Mouse (Mus musculus): ENCODE data around the gene Pik3cd. TPM values are rescaled to one million over a fixed set of nuclear protein-coding genes. Genes with fewer than 3 reads are reported as not detected.
A peak's percentile ranks its signal among the peaks of the same experiment; 100 is the strongest.
"Not testable (repeated sequence)": the region's sequence is repeated elsewhere in the genome, so short reads cannot be mapped to it uniquely, and the experiment has no call there.

Pik3cd gene
- polyA plus RNA-seq, 1 experiment from 2014 or later: 3.8 TPM

DNA sequence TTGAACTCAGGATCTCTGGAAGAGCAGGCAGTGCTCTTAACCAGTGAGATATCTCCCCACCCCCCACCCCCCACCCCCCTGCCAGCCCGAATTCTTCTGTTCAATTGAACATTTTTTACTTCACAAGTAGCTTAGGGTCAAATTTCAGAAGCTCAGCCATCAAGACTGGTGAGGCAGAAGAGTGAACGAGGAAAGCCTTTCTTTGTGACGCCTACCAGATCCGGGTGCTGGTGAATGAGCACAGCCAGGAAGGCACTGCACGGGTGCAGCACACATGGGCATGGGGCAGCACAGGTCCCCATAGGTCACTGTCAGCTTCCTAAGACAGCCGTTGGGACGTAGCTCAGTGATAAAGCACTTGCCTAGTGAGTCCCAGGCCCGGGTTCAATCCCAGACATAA, 82.4 kb downstream of the Pik3cd start:
- no peak overlapping the region for H3K4me2 ChIP-seq
- H3K27ac ChIP-seq: no peak overlapping the region
- peaks cover 4% of the 10 kb centered on the region; the same call in 1 of the 2 replicates for H3K4me1 ChIP-seq (replicated peaks)
- peaks cover 19% of the 10 kb centered on the region for H3K36me3 ChIP-seq
- no peak for ATAC-seq (ENCODE audit: insufficient number of reproducible peaks, insufficient read depth, low FRiP score, low TSS enrichment, low read depth)
- no peak overlapping the region for H3K9ac ChIP-seq (replicated peaks)
- 33% methylated on average over 8 of the region's 8 CpGs for WGBS
- no peak overlapping the region for H3K4me3 ChIP-seq (replicated peaks)
- no peaks in the 10 kb centered on the region for H3K27me3 ChIP-seq
- H3K9me3 ChIP-seq: peaks cover 1% of the 10 kb centered on the region

- not testable (repeated sequence) for H3K27ac ChIP-seq; H3K27me3 ChIP-seq; H3K9ac ChIP-seq (replicated peaks); H3K4me2 ChIP-seq; H3K9me3 ChIP-seq; ATAC-seq (ENCODE audit: insufficient number of reproducible peaks, insufficient read depth, low FRiP score, low TSS enrichment, low read depth); H3K4me3 ChIP-seq (replicated peaks); H3K4me1 ChIP-seq (replicated peaks)
- WGBS: 69% methylated on average over 3 of the region's 3 CpGs
- peaks cover 19% of the 10 kb centered on the region for H3K36me3 ChIP-seq
These were observed 85.4 kb downstream of the Pik3cd start for GRCm38 (mm10) chr4:149616999-149617398.

DNA sequence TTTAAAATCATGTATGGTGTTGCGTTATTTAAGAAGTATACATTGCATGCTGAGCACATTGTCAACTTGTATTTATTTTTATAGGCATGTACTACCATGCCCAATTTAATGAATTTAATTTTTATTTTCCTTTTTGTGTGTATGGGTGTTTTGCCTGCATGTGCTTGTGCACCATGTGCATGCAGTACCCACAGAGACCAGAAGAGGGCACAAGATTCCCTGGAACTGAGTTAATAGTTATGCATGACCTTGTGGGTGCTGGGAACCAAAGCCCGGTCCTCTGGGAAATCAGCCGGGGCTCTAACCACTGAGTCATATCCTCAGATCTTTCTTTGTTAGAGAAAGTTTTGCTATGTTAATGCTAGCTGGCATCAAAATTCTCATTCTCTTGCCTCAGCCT, 87.5 kb downstream of the Pik3cd start:
- no peak overlapping the region for H3K9ac ChIP-seq (replicated peaks)
- no peaks in the 10 kb centered on the region for H3K27me3 ChIP-seq
- no peak overlapping the region for H3K27ac ChIP-seq
- H3K4me1 ChIP-seq (replicated peaks): peaks cover 5% of the 10 kb centered on the region; the same call in 1 of the 2 replicates
- over 99% methylated on average over 3 of the region's 3 CpGs for WGBS
- H3K4me2 ChIP-seq: no peak overlapping the region
- peaks cover 19% of the 10 kb centered on the region for H3K36me3 ChIP-seq
- ATAC-seq (ENCODE audit: insufficient number of reproducible peaks, insufficient read depth, low FRiP score, low TSS enrichment, low read depth): no peak
- no peak overlapping the region for H3K4me3 ChIP-seq (replicated peaks)
- H3K9me3 ChIP-seq: peaks cover 4% of the 10 kb centered on the region

GRCm38 (mm10) chr4:149613497-149613896, 88.9 kb downstream of the Pik3cd start:
- not testable (repeated sequence) for H3K9ac ChIP-seq (replicated peaks); H3K27me3 ChIP-seq; H3K27ac ChIP-seq; H3K4me3 ChIP-seq (replicated peaks); H3K4me2 ChIP-seq; H3K9me3 ChIP-seq
- Histone ChIP-seq H3K4me1 (replicated peaks) (peaks cover 16% of the 10 kb centered on the region), H3K36me3 (peaks cover 19% of the 10 kb centered on the region)
- WGBS: 77% methylated on average over 6 of the region's 6 CpGs
- ATAC-seq (ENCODE audit: insufficient number of reproducible peaks, insufficient read depth, low FRiP score, low TSS enrichment, low read depth): 0 out of 2 replicates have a peak, but pooled peaks have one; percentile 26

GRCm38 (mm10) chr4:149611376-149612044, 90.9 kb downstream of the Pik3cd start:
- Histone ChIP-seq H3K4me1 (replicated peaks) (peaks cover 36% of the 10 kb centered on the region), H3K4me3 (replicated peaks) (no peak overlapping the region), H3K9ac (replicated peaks) (no peak overlapping the region), H3K27me3 (no peaks in the 10 kb centered on the region; the same call in 1 of the 2 replicates), H3K4me2 (no peak overlapping the region), H3K27ac (no peak overlapping the region), H3K36me3 (peaks cover 18% of the 10 kb centered on the region), H3K9me3 (peaks cover 4% of the 10 kb centered on the region)
- no peak for ATAC-seq (ENCODE audit: insufficient number of reproducible peaks, insufficient read depth, low FRiP score, low TSS enrichment, low read depth)
- 50% methylated on average over 10 of the region's 10 CpGs for WGBS

DNA sequence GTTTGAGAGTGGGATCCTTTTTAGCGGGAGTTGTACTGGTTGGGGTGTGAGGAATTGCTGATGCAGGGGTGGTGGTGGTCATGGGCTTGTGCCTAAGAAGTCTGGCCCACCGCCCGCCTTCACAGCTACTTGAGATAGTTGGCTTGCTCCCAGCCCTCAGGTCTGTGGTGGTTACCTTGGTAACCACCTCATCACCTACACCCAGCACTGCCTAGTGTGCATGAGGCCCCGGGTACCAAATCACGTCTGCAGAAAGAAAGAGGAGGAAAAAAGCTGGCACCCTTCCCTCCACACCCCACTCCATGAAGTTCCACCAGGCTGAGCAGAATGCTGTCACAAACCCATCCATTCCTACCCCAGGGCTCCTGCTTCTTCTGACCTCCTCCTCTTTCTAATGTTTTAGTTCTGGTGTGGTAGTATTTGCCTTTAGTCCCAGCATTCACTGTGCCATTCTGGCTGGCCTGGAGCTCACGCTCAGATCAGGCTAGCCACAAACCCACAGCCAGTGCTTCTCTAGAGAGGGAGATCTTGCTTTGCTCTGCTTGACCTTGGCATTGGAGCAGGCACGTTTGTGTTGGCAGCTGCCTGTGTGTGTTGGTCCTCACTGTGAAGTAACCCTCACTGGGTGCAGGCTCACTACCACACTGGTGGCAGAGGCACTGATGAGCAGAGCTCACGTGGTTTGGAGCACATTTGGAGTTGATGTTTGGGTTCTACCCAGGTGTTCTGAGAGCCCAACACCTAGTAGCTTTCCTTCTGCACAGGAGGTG, 92.9 kb downstream of the Pik3cd start:
- H3K4me3 ChIP-seq (replicated peaks): no peak overlapping the region
- WGBS: 62% methylated on average over 8 of the region's 8 CpGs
- H3K9me3 ChIP-seq: no peaks in the 10 kb centered on the region
- no peaks in the 10 kb centered on the region; the same call in 1 of the 2 replicates for H3K27me3 ChIP-seq
- no peak for ATAC-seq (ENCODE audit: insufficient number of reproducible peaks, insufficient read depth, low FRiP score, low TSS enrichment, low read depth)
- no peaks in the 10 kb centered on the region for H3K36me3 ChIP-seq
- H3K4me1 ChIP-seq (replicated peaks): peaks cover 36% of the 10 kb centered on the region
- no peak overlapping the region for H3K9ac ChIP-seq (replicated peaks)
- H3K27ac ChIP-seq: peak overlapping the region; percentile 57
- no peak overlapping the region for H3K4me2 ChIP-seq

- no peaks in the 10 kb centered on the region for H3K36me3 ChIP-seq
- H3K4me1 ChIP-seq (replicated peaks): peaks cover 31% of the 10 kb centered on the region
- no peaks in the 10 kb centered on the region for H3K9me3 ChIP-seq
- no peaks in the 10 kb centered on the region; the same call in 1 of the 2 replicates for H3K27me3 ChIP-seq
- ATAC-seq (ENCODE audit: insufficient number of reproducible peaks, insufficient read depth, low FRiP score, low TSS enrichment, low read depth): no peak
- no peak overlapping the region for H3K4me2 ChIP-seq
- H3K9ac ChIP-seq (replicated peaks): no peak overlapping the region
- 0 out of 2 replicates have a peak overlapping the region, but pooled peaks have one; percentile 19 for H3K27ac ChIP-seq
- WGBS: 68% methylated on average over 6 of the region's 6 CpGs
- no peak overlapping the region for H3K4me3 ChIP-seq (replicated peaks)
These were observed 94.1 kb downstream of the Pik3cd start for GRCm38 (mm10) chr4:149608309-149608638.

GRCm38 (mm10) chr4:149607591-149608308, 94.6 kb downstream of the Pik3cd start:
- ATAC-seq (ENCODE audit: insufficient number of reproducible peaks, insufficient read depth, low FRiP score, low TSS enrichment, low read depth): no peak
- H3K9me3 ChIP-seq: no peaks in the 10 kb centered on the region
- 0 out of 2 replicates have a peak overlapping the region, but pooled peaks have one; percentile 19 for H3K27ac ChIP-seq

GRCm38 (mm10) chr4:149606766-149607358, 95.5 kb downstream of the Pik3cd start:
- Histone ChIP-seq H3K4me2 (no peak overlapping the region), H3K9ac (replicated peaks) (no peak overlapping the region)
- WGBS: 54% methylated on average over 15 of the region's 15 CpGs

More at GRCm38 (mm10) chr4:149607591-149608308, 94.6 kb downstream of the Pik3cd start:
- H3K4me1 ChIP-seq (replicated peaks): peaks cover 31% of the 10 kb centered on the region
- H3K4me3 ChIP-seq (replicated peaks): no peak overlapping the region
- H3K27me3 ChIP-seq: no peaks in the 10 kb centered on the region; the same call in 1 of the 2 replicates
- H3K9ac ChIP-seq (replicated peaks): 0 out of 2 replicates have a peak overlapping the region, but pooled peaks have one; percentile 0
- no peaks in the 10 kb centered on the region for H3K36me3 ChIP-seq
- no peak overlapping the region for H3K4me2 ChIP-seq
- 48% methylated on average over 20 of the region's 20 CpGs for WGBS

GRCm38 (mm10) chr4:149606056-149606455, 96.3 kb downstream of the Pik3cd start:
- H3K27ac ChIP-seq: no peak overlapping the region
- H3K9ac ChIP-seq (replicated peaks): no peak overlapping the region
- H3K36me3 ChIP-seq: no peaks in the 10 kb centered on the region
- no peak overlapping the region for H3K4me3 ChIP-seq (replicated peaks)
- H3K27me3 ChIP-seq: no peaks in the 10 kb centered on the region; the same call in 1 of the 2 replicates
- peaks cover 43% of the 10 kb centered on the region for H3K4me1 ChIP-seq (replicated peaks)
- no peak for ATAC-seq (ENCODE audit: insufficient number of reproducible peaks, insufficient read depth, low FRiP score, low TSS enrichment, low read depth)
- no peaks in the 10 kb centered on the region for H3K9me3 ChIP-seq
- 83% methylated on average over 18 of the region's 18 CpGs for WGBS
- no peak overlapping the region for H3K4me2 ChIP-seq

More at GRCm38 (mm10) chr4:149606766-149607358, 95.5 kb downstream of the Pik3cd start:
- Histone ChIP-seq H3K4me3 (replicated peaks) (no peak overlapping the region), H3K27me3 (no peaks in the 10 kb centered on the region; the same call in 1 of the 2 replicates), H3K9me3 (no peaks in the 10 kb centered on the region), H3K4me1 (replicated peaks) (peaks cover 36% of the 10 kb centered on the region), H3K36me3 (no peaks in the 10 kb centered on the region), H3K27ac (no peak overlapping the region)
- no peak for ATAC-seq (ENCODE audit: insufficient number of reproducible peaks, insufficient read depth, low FRiP score, low TSS enrichment, low read depth)

Data from limb, embryonic 12.5 days (tissue).